Mouse (Mus musculus) embryo, embryonic 9.5 days (tissue): Measurements from ENCODE around the gene Fut9.

Source experiments
- DNase-seq: peaks from one replicate; pipeline ENCODE4 v3.0.0-alpha.2; 2017; ENCODE audit errors: extremely low spot score

Gene Fut9

GRCm38 (mm10) chr4:25799476-25800283, at the start of gene Fut9:
TSS of gene Fut9 (minus strand) at chr4:25800244.
- peak; percentile 81 for DNase-seq

GRCm38 (mm10) chr4:25815783-25816182, 15.7 kb upstream of the Fut9 start:
- no peak for DNase-seq

GRCm38 (mm10) chr4:25813340-25813739, 13.3 kb upstream of the Fut9 start:
- no peak for DNase-seq

- DNase-seq = no peak
Observed at GRCm38 (mm10) chr4:25810058-25810457, 10.0 kb upstream of the Fut9 start.

GRCm38 (mm10) chr4:25801751-25802150, 1.7 kb upstream of the Fut9 start:
- DNase-seq = no peak

- no peak for DNase-seq
Observed at GRCm38 (mm10) chr4:25800284-25800616, 206 bp upstream of the Fut9 start.

- DNase-seq = peak; percentile 49
Observed at GRCm38 (mm10) chr4:25799051-25799475, 981 bp downstream of the Fut9 start.

GRCm38 (mm10) chr4:25798412-25798811, 1.6 kb downstream of the Fut9 start:
- DNase-seq = no peak

- DNase-seq = no peak
Observed at GRCm38 (mm10) chr4:25796149-25796548, 3.9 kb downstream of the Fut9 start.

GRCm38 (mm10) chr4:25785276-25785675, 14.8 kb downstream of the Fut9 start:
- DNase-seq = no peak

- DNase-seq = no peak
Observed at GRCm38 (mm10) chr4:25768657-25769056, 31.4 kb downstream of the Fut9 start.

- no peak for DNase-seq
Observed at GRCm38 (mm10) chr4:25763091-25763490, 37.0 kb downstream of the Fut9 start.

GRCm38 (mm10) chr4:25757909-25758548, 42.0 kb downstream of the Fut9 start:
- no peak for DNase-seq

GRCm38 (mm10) chr4:25741553-25741952, 58.5 kb downstream of the Fut9 start:
- DNase-seq = no peak

- no peak for DNase-seq
Observed at GRCm38 (mm10) chr4:25738782-25739181, 61.3 kb downstream of the Fut9 start.

GRCm38 (mm10) chr4:25721576-25721975, 78.5 kb downstream of the Fut9 start:
- no peak for DNase-seq

- no peak for DNase-seq
Observed at GRCm38 (mm10) chr4:25713907-25714306, 86.1 kb downstream of the Fut9 start.

GRCm38 (mm10) chr4:25684976-25685375, 115.1 kb downstream of the Fut9 start:
- DNase-seq = peak; percentile 3

GRCm38 (mm10) chr4:25664196-25664595, 135.8 kb downstream of the Fut9 start:
- DNase-seq = no peak

GRCm38 (mm10) chr4:25661204-25661727, 138.8 kb downstream of the Fut9 start:
- DNase-seq = no peak

- no peak for DNase-seq
Observed at GRCm38 (mm10) chr4:25658792-25659191, 141.3 kb downstream of the Fut9 start.

- no peak for DNase-seq
Observed at GRCm38 (mm10) chr4:25651902-25652301, 148.1 kb downstream of the Fut9 start.

GRCm38 (mm10) chr4:25648107-25648506, 151.9 kb downstream of the Fut9 start:
- no peak for DNase-seq
